Mouse (Mus musculus) megakaryocyte, adult 5-6 weeks (primary cell): ENCODE measurements at regions not wholly inside any gene's neighbourhood (a gene's known extent, or its start where the extent isn't known, plus 50 kb on each side); places are given as distances from the start of the nearest gene placed in this dataset.

Source experiments
- ATAC-seq: 2 replicates; pipeline ENCODE4 v1.8.0; 2016; ENCODE audit warnings: mild to moderate bottlenecking, inconsistent platforms; ENCODE audit not compliant: poor library complexity, severe bottlenecking

- peak; percentile 98 for ATAC-seq
Observed at GRCm38 (mm10) chr3:9947357-9948065, 140.4 kb upstream of the Gm9833 start.

GRCm38 (mm10) chr3:9948114-9948513, 139.8 kb upstream of the Gm9833 start:
- no peak for ATAC-seq

- peak; percentile 71 for ATAC-seq
Observed at GRCm38 (mm10) chr3:9957870-9958269, 130.0 kb upstream of the Gm9833 start.

GRCm38 (mm10) chr3:9959716-9960661, 127.9 kb upstream of the Gm9833 start:
- ATAC-seq, result no peak

- no peak for ATAC-seq
Observed at GRCm38 (mm10) chr3:9960696-9961095, 127.2 kb upstream of the Gm9833 start.
